ENCODE assay signal across 8 mouse cellular contexts in genomic region chr19:5389647-5390046, GRCm38 (mm10). TPM values are rescaled to one million over a fixed set of nuclear protein-coding genes. Genes with fewer than 3 reads are reported as not detected.
DNase-seq lines count a peak whose midpoint lies in the region; ATAC-seq lines count a peak whose summit lies in the region.

No protein-coding gene starts in this region.

- no peaks in the 10 kb centered on the region for H3K9me3 ChIP-seq in heart, embryonic 14.5 days (ENCODE audit: control insufficient read depth, low read length)

- H3K9ac ChIP-seq in heart, embryonic 14.5 days (ENCODE audit: low read length): peak overlapping the region; percentile 89

- 12% methylated on average over 12 of the region's 12 CpGs for WGBS in heart, embryonic 14.5 days

- peaks cover 12% of the 10 kb centered on the region for H3K36me3 ChIP-seq in heart, embryonic 14.5 days (ENCODE audit: control insufficient read depth, insufficient read depth, low read length)

- H3K4me2 ChIP-seq in heart, embryonic 14.5 days (ENCODE audit: low read length): peak overlapping the region; percentile 84

- DNase-seq in cerebellum, adult 11-12 months: peak; percentile 54
- no peak for DNase-seq in cerebellum, adult 8-10 months
- peak; percentile 65 for DNase-seq in c-Kit-positive CD71-positive TER-119-positive erythroid progenitor cells, embryonic 14.5 days (ENCODE audit: low spot score)
- DNase-seq in kidney, postnatal 4 days: peak; percentile 54 to 73
- peak; percentile 68 for DNase-seq in testis, postnatal 10 days (ENCODE audit: low spot score)
- no peak for DNase-seq in right cerebral cortex, adult 2 months (ENCODE audit: low spot score in 2 of 2)

- ATAC-seq in heart, embryonic 14.5 days (ENCODE audit: insufficient number of reproducible peaks, insufficient read depth, low FRiP score, low read depth): no peak
- ATAC-seq in megakaryocyte-erythroid progenitor cell, adult 5-6 weeks (replicated peaks; ENCODE audit: low FRiP score, low TSS enrichment, poor library complexity, severe bottlenecking): peak; percentile 63

- peaks cover 20 to 35% of the 10 kb centered on the region in 2 experiments for H3K4me1 ChIP-seq in heart, embryonic 14.5 days (ENCODE audit: control insufficient read depth in 2 of 2, insufficient read depth in 2 of 2, low read length in 2 of 2)

- H3K27me3 ChIP-seq in heart, embryonic 14.5 days (ENCODE audit: control insufficient read depth, insufficient read depth, low read length): no peaks in the 10 kb centered on the region

- H3K27ac ChIP-seq in heart, embryonic 14.5 days (replicated peaks in 1 of 2; ENCODE audit: control insufficient read depth in 1 of 2, insufficient read depth in 1 of 2, low read depth in 2 of 2, low read length in 2 of 2): peak overlapping the region; percentile 14 to 81; a peak in 3 of 4 replicates

- H3K4me3 ChIP-seq in heart, embryonic 14.5 days (ENCODE audit: control insufficient read depth in 1 of 2, insufficient read depth in 1 of 2, low read depth in 1 of 2, low read length in 2 of 2): peak overlapping the region; percentile 85 to 92

RNA-seq across cellular contexts. Expression of gene Sart1, which starts 1.1 kb away (rescaled TPM):
- polyA plus RNA-seq in heart, embryonic 14.5 days (2014; fragmentation: Nextera tagmentation; extraction: Ambion mirVana): 39.5 and 39.6 TPM in 2 replicates
- total RNA-seq in megakaryocyte-erythroid progenitor cell, adult 5-6 weeks (2014; fragmentation: Nextera tagmentation): 59.4 and 92.4 TPM in 2 replicates
- total RNA-seq in megakaryocyte-erythroid progenitor cell, adult 5-6 weeks (2017): 82.3 and 123 TPM in 2 replicates

RNA-seq across cellular contexts. Expression of gene Tsga10ip, which starts 12.7 kb away (rescaled TPM):
- polyA plus RNA-seq in heart, embryonic 14.5 days (2014; fragmentation: Nextera tagmentation; extraction: Ambion mirVana): 1.6 and 3.0 TPM in 2 replicates
- total RNA-seq in megakaryocyte-erythroid progenitor cell, adult 5-6 weeks (2014; fragmentation: Nextera tagmentation): not detected in 2 replicates
- not detected in 2 replicates for total RNA-seq in megakaryocyte-erythroid progenitor cell, adult 5-6 weeks (2017)

RNA-seq across cellular contexts. Expression of gene Banf1, which starts 22.7 kb away (rescaled TPM):
- 453 and 486 TPM in 2 replicates for polyA plus RNA-seq in heart, embryonic 14.5 days (2014; fragmentation: Nextera tagmentation; extraction: Ambion mirVana)
- total RNA-seq in megakaryocyte-erythroid progenitor cell, adult 5-6 weeks (2014; fragmentation: Nextera tagmentation): 502 and 521 TPM in 2 replicates
- 59.8 and 86.9 TPM in 2 replicates for total RNA-seq in megakaryocyte-erythroid progenitor cell, adult 5-6 weeks (2017)

RNA-seq across cellular contexts. Expression of gene Eif1ad, which starts 23.1 kb away (rescaled TPM):
- polyA plus RNA-seq in heart, embryonic 14.5 days (2014; fragmentation: Nextera tagmentation; extraction: Ambion mirVana): 37.4 and 42.1 TPM in 2 replicates
- total RNA-seq in megakaryocyte-erythroid progenitor cell, adult 5-6 weeks (2014; fragmentation: Nextera tagmentation): 50.1 and 56.4 TPM in 2 replicates
- 54.6 and 60.4 TPM in 2 replicates for total RNA-seq in megakaryocyte-erythroid progenitor cell, adult 5-6 weeks (2017)

RNA-seq across cellular contexts. Expression of gene Drap1, which starts 35.1 kb away (rescaled TPM):
- polyA plus RNA-seq in heart, embryonic 14.5 days (2014; fragmentation: Nextera tagmentation; extraction: Ambion mirVana): 154 and 178 TPM in 2 replicates
- total RNA-seq in megakaryocyte-erythroid progenitor cell, adult 5-6 weeks (2014; fragmentation: Nextera tagmentation): 167 and 178 TPM in 2 replicates
- total RNA-seq in megakaryocyte-erythroid progenitor cell, adult 5-6 weeks (2017): 102 and 143 TPM in 2 replicates

Comparison
In these comparisons a context has a peak if more than half of its experiments do, and no peak if none do; other contexts are left out.
1. DNase-seq: peak in cerebellum, adult 11-12 months (single experiment), c-Kit-positive CD71-positive TER-119-positive erythroid progenitor cells, embryonic 14.5 days (single experiment), kidney, postnatal 4 days (2 of 2) and testis, postnatal 10 days (single experiment); none in cerebellum, adult 8-10 months (single experiment) and right cerebral cortex, adult 2 months (0 of 2).